Mouse (Mus musculus) forebrain, embryonic 12.5 days (tissue): ENCODE data around the gene Tuba4a. TPM values are rescaled to one million over a fixed set of nuclear protein-coding genes. Genes with fewer than 3 reads are reported as not detected.

ENCODE experiments used
- ATAC-seq: fragments of 200-750 bp; cut with Nextera tagmentation; 2 replicates; pipeline ENCODE4 v1.8.0; 2017; ENCODE audit warnings: moderate TSS enrichment; ENCODE audit not compliant: low FRiP score
- H3K27ac ChIP-seq: fragments of 300-500 bp; sonication (generic); 2 replicates; pipeline ENCODE4 v1.5.1; 2016; ENCODE audit warnings: mild to moderate bottlenecking
- H3K27me3 ChIP-seq: fragments of 300-500 bp; sonication (generic); 2 replicates; pipeline ENCODE4 v1.6.1; 2016; ENCODE audit warnings: mild to moderate bottlenecking
- H3K36me3 ChIP-seq: fragments of 300-500 bp; sonication (generic); replicated peaks from 2 replicates; pipeline ENCODE4 v1.6.1; 2016; ENCODE audit warnings: mild to moderate bottlenecking
- H3K4me1 ChIP-seq: fragments of 300-500 bp; sonication (generic); 2 replicates; pipeline ENCODE4 v1.6.1; 2016
- H3K4me2 ChIP-seq: fragments of 300-500 bp; sonication (generic); 2 replicates; pipeline ENCODE4 v1.6.1; 2016; ENCODE audit warnings: mild to moderate bottlenecking, moderate library complexity
- H3K4me3 ChIP-seq: fragments of 300-500 bp; sonication (generic); replicated peaks from 2 replicates; pipeline ENCODE4 v1.5.1; 2016; ENCODE audit warnings: mild to moderate bottlenecking
- H3K9ac ChIP-seq: fragments of 300-500 bp; sonication (generic); 2 replicates; pipeline ENCODE4 v1.6.1; 2016; ENCODE audit warnings: mild to moderate bottlenecking
- H3K9me3 ChIP-seq: fragments of 300-500 bp; sonication (generic); 2 replicates; pipeline ENCODE4 v1.6.1; 2016
- WGBS: fragments of 180-500 bp; shearing (Covaris S2); methylation state at CpG from one replicate; pipeline ENCODE4 v1.1.7; 2016; 5-methylcytosine and 5-hydroxymethylcytosine counted together
- polyA plus RNA-seq: library from polyadenylated mRNA; unstranded; fragments of >200 nt; fragmentation: Nextera tagmentation; extraction: Ambion mirVana; gene quantifications from 2 replicates; pipeline ENCODE4 v1.2.1, GENCODE M21; 2016

Gene Tuba4a
- polyA plus RNA-seq, 1 experiment from 2014 or later = 9.1 TPM

DNA sequence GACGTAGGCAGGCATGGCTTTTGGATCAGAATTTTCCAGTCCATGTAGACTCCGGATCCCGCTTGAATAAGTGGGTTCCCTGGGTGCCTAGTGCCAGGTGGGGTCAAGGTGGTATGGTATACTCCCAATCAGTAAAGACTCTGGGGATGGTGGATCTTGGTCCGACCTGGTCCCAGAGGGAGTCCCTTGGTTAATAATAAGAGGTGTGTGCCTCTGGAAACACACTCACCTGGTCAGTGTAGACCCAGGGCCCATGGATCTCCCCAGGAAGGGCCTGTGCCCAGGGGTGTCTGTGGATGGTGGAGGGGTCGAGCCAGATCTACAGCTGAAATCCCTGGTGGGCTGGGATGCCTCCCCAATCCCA, 28.4 kb downstream of the Tuba4a start:
- peak overlapping the region; percentile 79 for H3K4me3 ChIP-seq
- H3K4me1 ChIP-seq = peaks cover 26% of the 10 kb centered on the region
- peaks cover 18% of the 10 kb centered on the region for H3K36me3 ChIP-seq
- WGBS = 46% methylated on average over 5 of the region's 5 CpGs
- peak overlapping the region; percentile 95 for H3K4me2 ChIP-seq
- no peaks in the 10 kb centered on the region for H3K9me3 ChIP-seq
- H3K27me3 ChIP-seq = no peaks in the 10 kb centered on the region
- peak; percentile 60; the same call in 1 of the 2 replicates for ATAC-seq
- H3K9ac ChIP-seq = peak overlapping the region; percentile 90
- H3K27ac ChIP-seq = peak overlapping the region; percentile 83

- Histone ChIP-seq H3K9ac (0 out of 2 replicates have a peak overlapping the region, but pooled peaks have one; percentile 90), H3K4me2 (peak overlapping the region; percentile 95), H3K4me1 (peaks cover 26% of the 10 kb centered on the region), H3K9me3 (no peaks in the 10 kb centered on the region), H3K36me3 (peaks cover 22% of the 10 kb centered on the region), H3K27me3 (no peaks in the 10 kb centered on the region), H3K27ac (no peak overlapping the region), H3K4me3 (0 out of 2 replicates have a peak overlapping the region, but pooled peaks have one; percentile 79)
- no peak for ATAC-seq
- 80% methylated on average over 2 of the region's 2 CpGs for WGBS
These were observed 29.1 kb downstream of the Tuba4a start for GRCm38 (mm10) chr1:75190577-75190976.

GRCm38 (mm10) chr1:75187914-75188483, 31.7 kb downstream of the Tuba4a start:
- H3K4me2 ChIP-seq = no peak overlapping the region
- peaks cover 19% of the 10 kb centered on the region for H3K4me1 ChIP-seq
- no peaks in the 10 kb centered on the region for H3K27me3 ChIP-seq
- no peak overlapping the region for H3K27ac ChIP-seq
- peaks cover 46% of the 10 kb centered on the region for H3K36me3 ChIP-seq
- H3K9ac ChIP-seq = no peak overlapping the region
- H3K4me3 ChIP-seq = no peak overlapping the region
- H3K9me3 ChIP-seq = no peaks in the 10 kb centered on the region
- 88% methylated on average over 2 of the region's 2 CpGs for WGBS
- no peak for ATAC-seq

DNA sequence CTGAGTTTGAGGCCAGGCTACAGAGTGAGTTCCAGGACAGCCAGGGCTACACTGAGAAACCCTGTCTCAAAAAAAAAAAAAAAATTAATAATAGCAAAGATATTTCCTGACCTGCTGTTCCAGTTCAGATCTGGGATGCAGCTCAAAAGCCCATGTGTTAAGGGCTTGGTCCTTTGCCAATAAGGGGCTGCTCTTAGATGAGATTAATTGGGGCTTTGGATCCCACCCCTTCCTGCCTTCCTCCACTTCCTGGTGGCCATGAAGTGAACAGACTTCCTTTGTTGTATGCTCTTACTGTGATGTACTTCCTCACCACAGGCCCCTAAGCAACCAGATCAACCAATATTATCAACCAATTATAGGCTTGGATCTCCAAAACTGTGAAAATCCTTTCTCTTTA, 32.5 kb downstream of the Tuba4a start:
- Histone ChIP-seq H3K9me3 (no peaks in the 10 kb centered on the region), H3K4me2 (no peak overlapping the region), H3K27me3 (no peaks in the 10 kb centered on the region), H3K27ac (no peak overlapping the region), H3K9ac (no peak overlapping the region), H3K4me1 (peaks cover 14% of the 10 kb centered on the region), H3K36me3 (peaks cover 55% of the 10 kb centered on the region), H3K4me3 (no peak overlapping the region)
- no peak for ATAC-seq

- Histone ChIP-seq H3K4me3 (no peak overlapping the region), H3K9me3 (no peaks in the 10 kb centered on the region), H3K9ac (no peak overlapping the region), H3K36me3 (peaks cover 61% of the 10 kb centered on the region), H3K4me1 (peaks cover 7% of the 10 kb centered on the region), H3K27me3 (no peaks in the 10 kb centered on the region), H3K4me2 (no peak overlapping the region), H3K27ac (no peak overlapping the region)
- WGBS = 94% methylated on average over 11 of the region's 11 CpGs
- ATAC-seq = no peak
These were observed 34.2 kb downstream of the Tuba4a start for GRCm38 (mm10) chr1:75185495-75185894.

- H3K9ac ChIP-seq = no peak overlapping the region
- H3K27ac ChIP-seq = no peak overlapping the region
- H3K4me2 ChIP-seq = no peak overlapping the region
- 71% methylated on average over 4 of the region's 4 CpGs for WGBS
- no peak for ATAC-seq
- H3K4me3 ChIP-seq = no peak overlapping the region
- no peaks in the 10 kb centered on the region for H3K27me3 ChIP-seq
- no peaks in the 10 kb centered on the region for H3K9me3 ChIP-seq
- H3K4me1 ChIP-seq = peaks cover 23% of the 10 kb centered on the region
- peaks cover 57% of the 10 kb centered on the region for H3K36me3 ChIP-seq
These were observed 37.5 kb downstream of the Tuba4a start for GRCm38 (mm10) chr1:75182160-75182559.

DNA sequence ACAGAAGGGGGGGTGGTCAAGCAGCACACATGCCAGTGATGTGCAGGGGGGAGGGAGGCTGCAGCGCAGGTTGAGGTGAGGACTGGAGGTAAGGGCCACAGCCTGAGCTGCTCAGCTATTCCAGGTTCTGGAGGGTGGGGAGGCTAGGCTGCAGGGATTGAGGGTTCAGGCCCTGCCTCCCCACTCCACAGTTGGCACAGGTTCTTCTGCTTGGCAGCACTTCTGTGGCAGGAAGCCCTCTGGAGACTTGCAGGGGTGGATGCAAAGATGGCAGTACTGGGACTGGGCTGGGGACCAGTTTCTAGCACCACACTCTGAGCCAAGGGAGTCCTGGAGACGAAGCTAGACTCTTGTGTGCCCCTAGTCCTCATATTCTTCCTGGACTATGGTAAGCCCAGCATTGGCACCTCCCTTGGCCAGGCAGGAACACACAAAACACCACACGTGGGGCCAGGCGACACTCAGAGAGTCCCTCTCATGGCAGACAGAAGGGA, 38.2 kb downstream of the Tuba4a start:
- 82% methylated on average over 4 of the region's 4 CpGs for WGBS
- no peak overlapping the region for H3K4me2 ChIP-seq
- no peaks in the 10 kb centered on the region for H3K9me3 ChIP-seq
- no peak overlapping the region for H3K27ac ChIP-seq
- H3K4me3 ChIP-seq = no peak overlapping the region
- H3K9ac ChIP-seq = no peak overlapping the region
- peaks cover 23% of the 10 kb centered on the region for H3K4me1 ChIP-seq
- no peaks in the 10 kb centered on the region for H3K27me3 ChIP-seq
- ATAC-seq = no peak
- peaks cover 57% of the 10 kb centered on the region for H3K36me3 ChIP-seq

GRCm38 (mm10) chr1:75180741-75181140, 38.9 kb downstream of the Tuba4a start:
- Histone ChIP-seq H3K4me3 (peak overlapping the region; percentile 60), H3K36me3 (peaks cover 57% of the 10 kb centered on the region), H3K4me2 (peak overlapping the region; percentile 99), H3K9me3 (no peaks in the 10 kb centered on the region), H3K27me3 (no peaks in the 10 kb centered on the region), H3K9ac (no peak overlapping the region), H3K27ac (0 out of 2 replicates have a peak overlapping the region, but pooled peaks have one; percentile 56), H3K4me1 (peaks cover 23% of the 10 kb centered on the region)
- WGBS = 42% methylated on average over 7 of the region's 7 CpGs
- ATAC-seq = no peak; the same call in 1 of the 2 replicates

DNA sequence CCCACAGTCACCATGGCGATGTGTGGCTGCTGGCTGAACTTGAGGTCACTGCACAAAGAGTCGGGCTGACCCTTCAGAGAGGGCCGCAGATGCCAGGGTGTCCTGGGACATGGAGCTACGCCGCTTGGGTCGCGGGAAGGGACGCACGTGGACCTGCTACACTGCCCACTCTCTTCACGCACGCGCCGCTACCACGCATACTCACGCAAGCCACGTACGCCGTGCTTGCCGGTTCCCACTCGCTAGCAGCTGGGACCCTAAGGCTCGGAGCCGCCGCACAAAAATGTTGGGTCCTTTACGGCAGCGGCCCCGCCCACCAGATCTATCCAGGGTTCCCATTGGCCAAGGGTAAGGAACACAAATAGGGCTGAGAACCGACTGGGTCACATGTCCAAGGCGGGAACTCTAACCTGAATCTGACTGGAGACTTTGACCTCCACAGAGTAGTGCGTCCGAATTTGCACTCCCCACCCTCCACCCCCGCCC, 39.5 kb downstream of the Tuba4a start, which contains the start of gene Abcb6:
TSS of gene Abcb6 (minus strand) at position 288 of the 486 bp plus-strand sequence.
- peaks cover 53% of the 10 kb centered on the region for H3K36me3 ChIP-seq
- peak within 1 kb of the TSS; percentile 60 for H3K4me3 ChIP-seq
- no peaks in the 10 kb centered on the region for H3K27me3 ChIP-seq
- peaks cover 23% of the 10 kb centered on the region for H3K4me1 ChIP-seq
- no peaks in the 10 kb centered on the region for H3K9me3 ChIP-seq
- H3K9ac ChIP-seq = peak within 1 kb of the TSS; percentile 74
- WGBS = 0% methylated on average over 31 of the region's 31 CpGs
- ATAC-seq = peak; percentile 94
- H3K27ac ChIP-seq = peak within 1 kb of the TSS; percentile 56
- peak within 1 kb of the TSS; percentile 99 for H3K4me2 ChIP-seq

- ATAC-seq = peak; percentile 57
- 12% methylated on average over 23 of the region's 23 CpGs for WGBS
- H3K36me3 ChIP-seq = peaks cover 51% of the 10 kb centered on the region
These were observed 40.1 kb downstream of the Tuba4a start for GRCm38 (mm10) chr1:75179334-75180104.

GRCm38 (mm10) chr1:75168472-75169464, 50.9 kb downstream of the Tuba4a start, which contains the start of gene Zfand2b:
Zfand2b (plus strand) TSS chr1:75168646.
- Histone ChIP-seq H3K4me3 (peak within 1 kb of the TSS; percentile 61), H3K27me3 (no peaks in the 10 kb centered on the region), H3K27ac (peak within 1 kb of the TSS; percentile 87), H3K36me3 (peaks cover 32% of the 10 kb centered on the region), H3K4me2 (peak within 1 kb of the TSS; percentile 56), H3K9ac (peak within 1 kb of the TSS; percentile 55), H3K9me3 (no peaks in the 10 kb centered on the region), H3K4me1 (peaks cover 14% of the 10 kb centered on the region)
- 1% methylated on average over 57 of the region's 59 CpGs for WGBS
- ATAC-seq = peak; percentile 98

More at GRCm38 (mm10) chr1:75179334-75180104, 40.1 kb downstream of the Tuba4a start:
- Histone ChIP-seq H3K4me1 (peaks cover 23% of the 10 kb centered on the region), H3K9me3 (no peaks in the 10 kb centered on the region), H3K4me2 (peak overlapping the region; percentile 99), H3K9ac (peak overlapping the region; percentile 74), H3K27ac (peak overlapping the region; percentile 56), H3K27me3 (no peaks in the 10 kb centered on the region), H3K4me3 (peak overlapping the region; percentile 60)
